Mouse (Mus musculus) T-helper 1 cell (primary cell): ENCODE results near the gene Dnaja2.

Experiments used
- in situ Hi-C: fragments of 300-600 bp; cut with MboI, MseI; formaldehyde crosslinking; loops from one replicate; pipeline ENCODE4 v1.15.1; 2025; ENCODE audit warnings: high pct_unique_total_duplicates

Dnaja2 gene

DNA sequence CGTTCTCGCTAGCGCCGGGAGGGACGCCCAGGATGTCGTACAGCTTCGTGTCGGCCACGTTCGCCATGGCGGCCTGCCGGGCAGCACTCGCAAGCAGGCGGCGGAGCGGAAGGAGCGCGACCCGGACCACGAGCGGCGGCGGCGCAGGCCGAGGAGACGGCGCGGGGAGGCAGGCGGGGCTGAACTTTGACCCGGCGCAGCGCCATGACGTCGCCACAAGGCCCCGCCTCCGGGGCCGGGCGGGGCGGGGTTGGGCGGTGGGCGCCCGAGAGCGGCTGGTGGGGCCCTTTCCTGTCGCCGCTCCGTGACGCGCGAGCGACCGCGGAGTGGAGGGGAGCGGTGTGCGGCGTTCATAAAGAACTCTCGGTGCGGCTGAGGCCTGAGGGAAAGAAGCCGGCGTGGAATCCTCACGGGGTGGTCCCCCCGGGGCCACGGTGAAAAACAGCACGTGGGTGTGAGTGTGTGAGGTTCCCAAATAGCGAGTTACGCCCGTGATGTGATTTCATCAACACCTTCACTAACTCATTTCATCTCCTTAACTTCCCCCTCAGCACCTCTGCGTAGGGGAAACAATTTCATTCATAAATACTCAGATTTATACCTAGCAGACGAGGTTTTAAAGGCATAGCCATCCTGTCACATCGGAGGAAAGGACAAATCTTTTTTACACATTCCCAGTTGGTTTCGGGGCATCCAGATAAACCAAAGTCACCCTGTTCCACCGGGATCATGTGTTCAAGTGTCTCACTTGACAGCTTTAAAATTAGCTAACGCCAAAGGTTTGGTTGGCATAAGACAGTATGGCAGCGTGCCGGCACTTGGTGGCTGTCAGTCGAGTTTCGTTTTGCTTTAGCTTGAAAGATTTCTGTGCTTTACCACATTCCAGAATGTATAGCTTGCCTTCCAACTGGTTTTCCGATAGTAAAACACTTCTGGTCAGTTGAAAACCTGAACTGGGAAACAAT, at the start of gene Dnaja2:
Gene Dnaja2 (minus strand): TSS at position 164 of the 965 bp plus-strand sequence.
- in situ Hi-C loops = no loop called here

DNA sequence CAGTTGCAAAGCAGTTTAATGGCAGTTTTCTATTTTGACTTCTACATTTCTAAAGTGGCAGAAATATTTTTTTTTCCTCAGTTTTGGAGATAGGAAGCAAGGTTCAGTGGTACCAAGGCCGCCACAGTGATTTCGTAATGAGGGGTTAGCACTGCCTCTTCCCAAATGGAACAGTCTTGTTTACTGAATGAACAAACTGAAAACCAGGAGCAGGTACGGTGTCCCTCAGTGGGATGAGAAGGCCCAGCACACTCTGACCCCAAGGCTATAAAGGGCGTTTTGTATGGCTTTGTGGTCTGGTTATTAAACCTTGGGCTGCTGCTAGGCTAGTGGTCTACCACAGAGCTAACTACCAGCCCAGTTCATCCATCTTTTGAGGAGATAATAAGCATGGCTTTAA, 49.1 kb upstream of the Dnaja2 start:
- in situ Hi-C loops = no loop called here

DNA sequence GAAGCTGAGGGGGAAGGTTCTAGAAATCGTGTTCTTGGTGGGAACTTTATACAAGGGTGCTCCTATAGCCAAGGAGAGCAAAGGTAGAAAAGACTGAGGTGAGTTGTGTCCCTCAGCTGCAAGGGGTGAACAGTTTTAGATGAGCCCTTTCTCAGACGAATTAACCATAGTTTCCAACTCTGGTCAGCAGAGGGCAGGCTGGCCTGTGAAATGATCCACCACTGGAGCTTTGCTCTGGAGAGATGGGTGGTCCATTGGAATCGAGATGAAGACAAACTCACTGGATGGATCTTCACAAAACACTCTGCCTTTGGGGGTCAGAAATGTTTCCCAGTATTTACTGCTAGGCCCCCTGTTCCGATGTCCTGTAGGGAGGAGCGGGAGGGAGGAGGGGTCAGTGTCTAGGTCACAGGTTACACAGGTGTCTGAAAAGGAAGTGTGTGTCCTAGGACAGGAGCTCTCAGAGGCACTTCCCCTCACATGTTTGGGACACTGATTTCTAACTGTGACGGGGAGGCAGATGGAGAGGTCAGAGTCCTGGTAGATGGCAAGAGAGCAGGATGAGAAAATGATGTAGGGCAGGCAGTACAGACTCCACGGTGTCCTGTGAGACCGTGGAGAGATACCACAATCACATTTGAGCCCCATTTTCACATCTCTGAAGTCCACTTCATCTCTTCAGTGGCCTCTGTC, 48.2 kb upstream of the Dnaja2 start:
- in situ Hi-C loops = no loop called here

DNA sequence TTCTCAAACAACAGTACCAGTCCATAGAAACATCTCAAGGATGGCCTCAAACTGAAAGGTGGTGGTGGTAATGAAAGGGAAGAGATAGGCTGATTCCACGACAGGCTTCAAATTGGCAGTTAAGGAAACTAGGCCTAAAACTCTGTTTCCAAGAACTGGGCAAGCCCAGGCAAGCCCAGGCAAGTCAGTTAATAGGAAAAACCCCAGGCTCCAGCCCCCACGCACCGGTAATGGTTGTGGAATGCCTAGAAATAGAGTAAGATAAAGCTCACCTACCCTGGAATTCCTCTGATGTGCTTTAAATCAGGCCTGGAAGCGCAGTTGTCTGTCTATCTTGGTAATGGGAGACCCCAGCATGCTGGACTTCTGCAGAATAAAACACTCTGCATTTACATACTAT, 47.6 kb upstream of the Dnaja2 start:
- in situ Hi-C loops = no loop called here

DNA sequence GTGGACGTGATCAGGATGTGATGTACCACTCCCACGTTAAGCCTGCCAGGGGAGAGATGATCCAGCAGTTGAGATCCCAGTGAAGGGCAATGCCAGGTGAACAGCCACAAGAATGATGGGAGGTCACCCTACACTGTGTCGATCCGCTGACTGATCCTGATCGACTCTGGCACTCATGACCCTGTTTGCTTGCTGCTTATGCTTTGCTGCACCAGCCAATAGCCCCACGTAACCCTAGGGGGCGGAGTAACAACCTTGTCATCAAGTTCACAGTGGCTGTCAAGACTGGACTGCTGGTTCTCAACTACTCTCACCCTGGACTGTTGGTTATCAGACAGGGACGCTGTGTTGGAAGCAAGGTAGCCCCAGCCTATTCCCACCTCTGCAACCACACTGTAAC, 46.6 kb upstream of the Dnaja2 start:
- in situ Hi-C loops = no loop called here

DNA sequence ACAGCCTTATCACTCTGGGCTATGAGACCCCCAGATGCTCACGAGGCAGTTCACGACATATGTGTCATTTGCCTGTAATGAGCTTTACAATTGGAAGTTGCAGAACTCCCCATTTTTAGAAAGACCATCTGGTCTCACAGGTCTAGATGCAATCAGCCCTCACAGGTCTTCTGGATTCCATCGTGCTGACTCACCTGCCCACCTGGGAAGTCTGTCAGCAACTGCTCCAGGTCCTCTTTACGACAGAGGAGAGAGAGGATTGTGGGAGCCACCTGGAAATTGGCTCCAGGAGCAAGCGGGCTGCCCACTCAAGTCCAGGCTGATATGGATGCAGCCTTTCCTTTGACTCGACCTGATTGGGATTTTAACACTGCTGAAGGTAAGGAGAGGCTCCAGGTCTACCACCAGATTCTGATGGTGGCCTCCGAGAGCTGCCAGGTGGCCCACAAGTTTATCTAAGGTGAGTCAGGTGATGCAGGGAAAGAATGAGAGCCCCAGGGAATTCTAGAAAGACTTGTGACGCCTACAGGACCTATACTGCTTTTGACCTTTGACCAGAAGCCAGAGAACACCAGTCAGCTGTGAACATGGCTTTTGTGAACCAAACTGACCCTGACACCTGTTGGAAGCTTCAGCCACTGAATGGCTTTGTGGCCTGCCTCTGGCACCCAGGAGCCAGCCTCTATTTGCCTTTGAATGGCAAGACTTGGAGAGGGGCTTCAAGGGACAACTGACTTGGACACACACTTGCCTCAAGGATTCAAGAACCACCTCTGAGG, 42.5 kb upstream of the Dnaja2 start:
- in situ Hi-C loops = loop anchor here (10.0 kb wide), 1 partner anchor 987 kb away; the partner anchor contains the start of gene Abcc12

DNA sequence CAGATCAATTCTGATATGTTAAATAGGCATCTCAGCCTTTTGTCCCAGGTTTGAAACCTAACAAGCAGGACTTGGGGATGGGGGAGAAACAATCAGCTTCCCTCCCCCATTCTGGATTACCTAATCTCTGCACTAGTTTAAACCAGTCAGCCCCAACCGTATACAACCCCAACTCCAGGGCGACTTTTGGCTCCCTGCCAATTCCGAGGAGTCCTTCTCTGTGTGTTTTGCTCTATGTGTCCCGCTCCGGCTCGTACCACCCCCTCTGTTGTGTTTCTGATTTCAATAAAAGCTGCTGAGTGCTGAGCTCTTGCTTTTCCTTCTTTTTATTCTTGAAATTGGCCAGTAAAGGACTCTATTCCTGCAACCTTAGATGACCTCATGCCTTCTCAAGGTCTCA, 40.2 kb upstream of the Dnaja2 start:
- in situ Hi-C loops = loop anchor here (10.0 kb wide), 1 partner anchor 989 kb away; the partner anchor contains the start of gene Abcc12

DNA sequence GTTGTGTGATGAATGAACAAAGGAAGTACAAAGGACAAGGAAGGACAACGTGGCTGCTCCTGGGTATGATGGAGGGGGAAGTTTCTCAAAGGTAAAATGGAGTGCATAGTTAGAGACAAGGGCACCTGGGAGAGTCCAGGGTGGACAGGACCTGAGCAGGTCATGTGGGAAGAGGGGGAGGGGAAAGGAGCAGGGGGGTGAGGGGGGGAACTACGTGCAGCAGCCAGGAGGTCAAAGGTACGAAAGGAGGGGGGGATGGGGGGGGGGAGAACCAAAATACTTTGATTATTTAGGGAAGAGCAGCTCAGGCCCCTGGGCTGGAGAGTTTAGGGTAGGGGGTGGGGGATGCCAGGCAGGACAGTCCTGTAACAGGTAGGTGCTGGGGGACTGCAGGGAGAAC, 39.8 kb upstream of the Dnaja2 start:
- in situ Hi-C loops = loop anchor here (10.0 kb wide), 1 partner anchor 990 kb away; the partner anchor contains the start of gene Abcc12

DNA sequence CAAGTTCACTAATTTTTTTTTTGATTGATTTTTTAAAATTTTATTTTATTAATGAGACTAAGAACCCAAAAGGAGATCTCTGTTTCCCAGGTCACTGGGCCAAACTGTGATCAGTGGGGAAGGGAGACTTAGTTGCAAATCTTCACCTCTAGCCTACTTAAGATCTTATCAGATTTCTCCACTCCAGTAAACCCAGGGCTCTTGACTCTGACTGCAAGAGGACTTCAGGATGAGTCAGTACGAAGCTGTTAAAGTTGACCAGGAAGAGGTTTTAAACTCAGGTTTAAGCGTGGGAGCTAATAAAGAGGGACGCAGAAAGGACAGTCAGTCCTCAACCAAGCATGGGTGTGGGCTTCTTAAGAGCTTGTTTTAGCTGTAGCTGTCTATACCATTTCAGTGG, 38.2 kb upstream of the Dnaja2 start:
- in situ Hi-C loops = loop anchor here (10.0 kb wide), 1 partner anchor 991 kb away; the partner anchor contains the start of gene Abcc12

DNA sequence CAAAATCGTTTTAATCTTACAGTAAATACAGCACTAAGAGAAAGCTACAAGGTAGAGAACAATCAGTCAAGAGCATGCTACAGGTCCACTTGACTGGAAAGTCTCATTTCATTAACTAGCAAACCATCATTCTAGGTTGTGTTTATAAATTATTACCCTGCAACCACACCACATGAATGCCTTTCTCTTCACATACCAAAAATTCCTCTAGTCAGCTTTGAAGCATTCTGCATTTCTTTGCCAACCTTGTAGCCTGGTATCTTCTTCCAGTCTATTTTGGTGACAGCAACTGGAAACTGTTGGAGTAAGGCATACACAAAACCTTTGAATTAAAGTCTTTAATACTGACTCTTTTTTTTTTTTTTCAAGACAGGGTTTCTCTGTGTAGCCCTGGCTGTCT, 36.4 kb upstream of the Dnaja2 start:
- in situ Hi-C loops = loop anchor here (10.0 kb wide), 1 partner anchor 993 kb away; the partner anchor contains the start of gene Abcc12

DNA sequence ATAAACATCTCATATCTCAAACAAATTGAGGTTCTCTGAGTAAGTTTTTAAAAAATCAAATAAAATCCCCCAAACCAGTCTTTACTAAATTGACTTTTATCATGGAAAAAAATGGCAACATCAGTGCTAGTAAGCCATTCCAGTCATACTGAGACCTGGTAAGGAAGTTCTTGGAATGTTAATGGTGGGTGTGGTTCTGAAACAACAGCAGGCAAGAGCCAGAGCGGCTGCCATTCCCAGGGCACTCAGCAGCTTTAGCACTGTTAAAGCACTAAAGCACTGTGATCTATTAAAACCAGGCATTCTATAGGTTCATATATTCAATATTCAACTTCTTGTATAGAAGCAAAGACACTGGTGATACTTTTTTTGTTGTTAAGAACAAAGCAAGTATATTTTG, 35.1 kb upstream of the Dnaja2 start:
- in situ Hi-C loops = loop anchor here (10.0 kb wide), 1 partner anchor 995 kb away; the partner anchor contains the start of gene Abcc12

DNA sequence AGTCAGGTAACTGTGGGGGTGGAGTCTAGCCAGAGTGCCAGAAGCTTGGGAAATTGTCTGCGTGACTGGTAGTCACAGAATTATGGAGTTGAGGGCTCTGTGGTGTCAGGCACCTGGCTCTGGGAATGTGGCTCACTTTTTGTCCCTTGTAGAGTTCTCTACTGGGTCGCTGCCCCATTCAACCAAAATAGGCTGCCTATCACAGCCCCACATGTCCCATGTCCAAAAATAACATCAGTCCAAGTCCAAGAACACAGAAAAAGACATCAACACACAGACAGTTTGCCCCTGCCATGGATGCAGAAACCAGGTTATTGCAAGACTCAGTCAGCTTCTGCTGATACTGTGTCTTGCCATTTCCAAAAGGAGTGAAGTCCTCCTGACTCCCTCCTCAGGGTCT, 33.5 kb upstream of the Dnaja2 start:
- in situ Hi-C loops = no loop called here

DNA sequence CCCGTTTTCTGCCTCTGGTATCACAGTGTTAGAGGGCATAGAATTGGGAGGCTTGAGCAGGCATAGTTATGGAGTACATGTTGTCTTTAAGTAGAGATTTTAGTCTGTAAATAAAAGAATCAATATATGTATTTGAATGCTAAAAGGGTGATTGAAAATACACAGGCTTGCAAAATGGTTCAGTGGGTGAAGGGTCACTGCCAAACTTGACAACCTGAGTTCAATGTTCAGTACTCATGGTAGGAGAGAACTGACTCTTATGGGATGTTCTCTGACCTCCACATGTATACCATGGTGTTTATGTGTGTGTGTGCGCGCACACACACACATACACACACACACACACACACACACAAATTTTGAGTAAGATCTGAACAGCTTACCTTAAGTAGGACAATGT, 22.5 kb upstream of the Dnaja2 start:
- in situ Hi-C loops = no loop called here

DNA sequence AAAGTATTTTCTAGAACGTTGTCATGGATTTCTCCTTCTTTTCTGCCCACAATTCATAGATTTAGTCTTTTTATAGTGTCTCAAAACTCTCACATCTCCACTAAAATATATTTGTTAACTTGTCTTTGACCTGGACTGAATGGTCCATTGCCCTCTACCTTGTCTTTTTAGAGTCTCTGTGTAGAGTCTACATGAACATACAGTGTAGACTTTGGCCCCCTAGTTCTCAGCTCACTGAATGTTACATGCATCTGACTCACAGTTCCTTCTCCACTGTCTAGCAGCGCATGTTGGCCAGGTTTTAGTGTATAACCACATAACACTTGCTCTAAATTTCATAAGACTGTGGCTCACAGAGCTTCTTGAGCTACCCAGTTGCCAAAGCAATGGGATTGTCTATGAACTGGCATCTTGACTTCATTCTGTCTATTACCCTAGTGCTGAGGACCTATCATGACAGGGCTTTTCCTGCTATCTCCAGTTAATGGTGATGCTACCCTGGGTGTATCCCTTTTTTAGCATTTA, 18.9 kb upstream of the Dnaja2 start:
- in situ Hi-C loops = no loop called here

DNA sequence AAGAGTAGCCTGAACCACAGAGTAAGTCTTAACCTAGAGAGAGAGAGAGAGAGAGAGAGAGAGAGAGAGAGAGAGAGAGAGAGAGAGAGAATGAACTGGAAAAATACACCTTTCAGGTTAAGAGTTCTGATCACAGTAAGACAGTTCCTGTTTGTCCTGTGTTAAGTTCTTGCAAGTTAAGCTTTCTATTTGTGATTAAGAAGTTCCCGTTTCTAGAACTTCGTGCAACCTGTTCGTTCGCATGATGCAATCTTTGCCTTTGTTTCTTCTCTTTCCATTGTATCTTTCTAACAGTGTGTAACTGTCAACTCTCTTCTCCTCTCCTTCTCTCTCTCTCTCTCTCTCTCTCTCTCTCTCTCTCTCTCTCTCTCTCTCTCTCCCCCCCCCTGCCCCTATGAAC, 15.3 kb upstream of the Dnaja2 start:
- in situ Hi-C loops = no loop called here

DNA sequence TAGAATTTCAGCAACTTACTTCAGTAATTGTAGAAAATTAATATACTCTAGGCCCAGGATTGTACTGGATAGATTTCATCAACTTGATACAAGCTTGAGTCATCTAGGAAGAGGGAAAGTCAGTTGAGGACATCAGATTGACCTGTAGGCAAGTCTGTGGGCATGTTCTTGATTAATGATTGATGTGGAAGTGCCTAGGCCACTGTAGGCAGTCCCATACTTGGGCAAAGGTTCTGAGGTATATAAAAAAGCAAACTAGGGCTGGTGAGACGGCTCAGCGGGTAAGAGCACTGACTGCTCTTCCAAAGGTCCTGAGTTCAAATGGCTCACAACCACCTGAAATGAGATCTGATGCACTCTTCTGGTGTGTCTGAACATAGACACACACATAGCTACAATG, 12.7 kb upstream of the Dnaja2 start:
- in situ Hi-C loops = no loop called here

DNA sequence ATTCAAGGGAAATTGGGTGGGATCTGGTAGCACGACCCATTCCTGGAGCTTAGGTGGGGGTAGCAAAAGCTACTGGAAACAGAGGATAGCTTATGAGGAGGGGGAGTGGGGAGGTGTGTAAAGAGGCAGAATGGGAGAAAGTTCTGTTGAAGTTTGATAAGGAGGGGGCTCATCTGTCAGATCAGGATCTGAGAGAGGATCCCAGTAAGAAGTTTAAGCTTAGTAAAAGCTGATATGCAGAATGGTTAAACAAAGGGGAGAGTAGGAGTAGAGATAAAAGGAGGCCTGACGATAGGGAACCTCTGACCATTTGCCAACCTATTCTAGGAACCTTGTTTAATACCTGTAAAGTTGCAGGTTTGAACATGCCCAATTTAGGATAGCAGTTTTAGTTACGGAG, 10.0 kb upstream of the Dnaja2 start:
- in situ Hi-C loops = no loop called here

DNA sequence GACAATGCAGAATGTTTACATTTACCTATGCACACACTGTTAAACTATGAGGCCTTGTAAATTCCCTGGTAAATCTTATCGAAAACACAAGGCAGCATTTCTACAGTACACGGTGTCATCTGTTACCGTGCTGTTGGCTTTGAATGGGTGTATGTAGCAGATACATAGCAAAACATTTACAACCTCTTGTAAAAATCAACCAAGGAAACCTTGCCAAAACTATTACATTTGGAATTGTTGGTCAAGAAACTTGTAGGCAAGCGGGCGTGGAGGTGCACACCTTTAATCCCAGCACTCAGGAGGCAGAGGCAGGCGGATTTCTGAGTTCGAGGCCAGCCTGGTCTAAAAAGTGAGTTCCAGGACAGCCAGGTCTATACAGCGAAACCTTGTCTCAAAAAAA, 8.2 kb upstream of the Dnaja2 start:
- in situ Hi-C loops = no loop called here

DNA sequence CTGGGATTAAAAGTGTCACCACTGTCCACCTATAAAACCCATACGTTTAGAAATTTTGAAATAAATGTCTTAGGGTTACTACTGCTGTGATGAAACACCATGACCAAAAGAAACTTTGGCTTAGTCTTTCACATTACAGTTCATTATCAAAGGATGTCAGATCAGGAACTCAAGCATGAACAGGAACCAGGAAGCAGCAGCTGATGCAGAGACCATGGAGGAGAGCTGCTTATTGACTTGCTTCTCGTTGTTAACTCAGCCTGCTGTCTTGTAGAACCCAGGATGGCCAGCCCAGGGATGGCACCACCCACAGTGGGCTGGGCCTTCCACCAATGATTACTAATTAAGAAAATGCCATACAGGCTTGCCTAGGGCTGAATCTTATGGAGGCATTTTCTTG, 4.8 kb upstream of the Dnaja2 start:
- in situ Hi-C loops = no loop called here

DNA sequence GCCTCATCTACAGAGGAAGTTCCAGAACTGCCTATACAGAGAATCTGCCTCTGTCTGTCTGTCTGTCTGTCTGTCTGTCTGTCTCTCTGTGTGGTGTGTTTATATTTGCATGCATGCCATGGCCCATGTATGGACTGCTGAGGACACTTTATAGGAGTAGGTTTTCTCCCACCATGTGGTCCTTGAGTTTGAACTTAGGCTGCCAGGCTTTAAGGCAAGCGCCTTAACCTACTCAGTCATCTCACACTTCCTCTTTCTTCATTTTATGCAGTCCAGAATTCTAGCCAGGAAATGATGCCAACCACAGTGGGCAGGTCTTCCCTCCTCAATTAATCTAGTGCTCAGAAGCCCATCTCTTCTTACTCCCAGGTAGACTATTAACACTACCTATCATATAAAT, 4.1 kb upstream of the Dnaja2 start:
- in situ Hi-C loops = no loop called here

DNA sequence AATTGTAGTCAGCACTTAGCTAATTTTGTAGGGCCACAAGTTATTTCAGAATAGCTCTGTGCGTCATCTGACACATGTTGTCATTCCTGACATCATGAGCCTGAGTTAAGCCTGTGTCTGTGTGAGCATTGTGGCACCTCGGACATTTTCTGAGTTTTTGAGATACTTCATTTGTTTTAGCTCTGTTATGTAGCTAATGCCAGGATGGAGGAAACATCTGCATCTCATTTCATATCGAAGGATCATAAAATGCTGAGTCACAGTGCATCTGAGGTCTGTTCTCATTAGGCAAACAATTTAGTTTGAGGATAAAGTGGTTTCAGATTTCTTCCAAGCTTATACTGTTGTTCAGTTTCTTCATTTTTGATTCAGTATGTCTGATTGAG, 2.5 kb upstream of the Dnaja2 start:
- in situ Hi-C loops = no loop called here
